Mouse (Mus musculus) MEL (cell line): ENCODE measurements around the gene Scarb1.

ENCODE experiments used
- CHD1 ChIP-seq: IDR thresholded peaks from 2 replicates; pipeline ENCODE4 v1.6.1; 2012; ENCODE audit warnings: low read depth, mild to moderate bottlenecking, inconsistent platforms, low read length, improper control_type of control experiment
- GATA1 ChIP-seq: IDR thresholded peaks from 2 replicates; pipeline ENCODE4 v1.6.1; 2011; ENCODE audit warnings: low read depth, low read length, improper control_type of control experiment
- HCFC1 ChIP-seq: IDR thresholded peaks from 2 replicates; pipeline ENCODE4 v1.6.1; 2012; ENCODE audit warnings: low read depth, mild to moderate bottlenecking, inconsistent platforms, low read length, improper control_type of control experiment, moderate library complexity
- POLR2A ChIP-seq, 2 experiments: IDR thresholded peaks; 2 replicates each; pipeline ENCODE4 v1.6.1; 2011 to 2012; ENCODE audit warnings: low read length in 2 of 2, mild to moderate bottlenecking in 2 of 2, control low read depth in 1 of 2, improper control_type of control experiment in 1 of 2, low read depth in 1 of 2, moderate library complexity in 1 of 2; ENCODE audit not compliant: control insufficient read depth in 1 of 2, insufficient read depth in 1 of 2, poor library complexity in 1 of 2
- ZC3H11A ChIP-seq: IDR thresholded peaks from 2 replicates; pipeline ENCODE4 v1.6.1; 2012; ENCODE audit warnings: low read depth, mild to moderate bottlenecking, inconsistent platforms, low read length, improper control_type of control experiment

- TF ChIP-seq CHD1 (no peak), POLR2A (IDR thresholded peaks at IDR 0.05; ENCODE audit: control insufficient read depth in 1 of 2, insufficient read depth in 1 of 2, low read depth in 1 of 2, low read length in 2 of 2, poor library complexity in 1 of 2) (no peak), HCFC1 (no peak), ZC3H11A (no peak), GATA1 (no peak)
Observed at GRCm38 (mm10) chr5:125313991-125314390, 26.9 kb downstream of the Scarb1 start.
